Mouse (Mus musculus) layer of hippocampus, adult 8-10 months (tissue): ENCODE measurements around the gene Il12rb1. TPM values are rescaled to one million over a fixed set of nuclear protein-coding genes. Genes with fewer than 3 reads are reported as not detected.

Source experiments
- DNase-seq, 2 experiments: peaks; one replicate each; pipeline ENCODE4 v3.0.0; 2022; ENCODE audit warnings: low spot score in 2 of 2
- total RNA-seq, 4 experiments: library from RNA; stranded (reverse); gene quantifications; 2 replicates each; pipeline ENCODE4 v1.2.4; 2022

The Il12rb1 gene
- total RNA-seq, 4 experiments from 2014 or later, result 0.83 to 1.1 (median 0.85) TPM

- DNase-seq, result no peak
These were observed 34.4 kb upstream of the Il12rb1 start for GRCm38 (mm10) chr8:70773833-70774232.

- DNase-seq, result no peak
These were observed 33.5 kb upstream of the Il12rb1 start for GRCm38 (mm10) chr8:70774740-70775139.

- DNase-seq, result no peak
These were observed 33.0 kb upstream of the Il12rb1 start for GRCm38 (mm10) chr8:70775227-70775626.

- no peak for DNase-seq
These were observed 32.3 kb upstream of the Il12rb1 start for GRCm38 (mm10) chr8:70775851-70776495.

GRCm38 (mm10) chr8:70776496-70777444 lies 31.5 kb upstream of the Il12rb1 start, which contains the start of gene Pik3r2:
TSS of gene Pik3r2 (minus strand) at chr8:70776713.
- peak; percentile 97 for DNase-seq

GRCm38 (mm10) chr8:70780093-70780492 lies 28.2 kb upstream of the Il12rb1 start:
- DNase-seq, result no peak

- DNase-seq, result no peak
These were observed 21.8 kb upstream of the Il12rb1 start for GRCm38 (mm10) chr8:70786291-70787050.

- DNase-seq, result no peak
These were observed 21.2 kb upstream of the Il12rb1 start for GRCm38 (mm10) chr8:70787051-70787445.

GRCm38 (mm10) chr8:70787941-70788667 lies 20.1 kb upstream of the Il12rb1 start:
- no peak for DNase-seq

GRCm38 (mm10) chr8:70789046-70789445 lies 19.2 kb upstream of the Il12rb1 start:
- DNase-seq, result no peak

GRCm38 (mm10) chr8:70790846-70791245 lies 17.4 kb upstream of the Il12rb1 start:
- DNase-seq, result no peak

GRCm38 (mm10) chr8:70791294-70791701 lies 17.0 kb upstream of the Il12rb1 start:
- DNase-seq, result peak in 1 of 2 experiments; percentile 62

GRCm38 (mm10) chr8:70791975-70792691 lies 16.1 kb upstream of the Il12rb1 start:
- peak; percentile 95 to 97 for DNase-seq

GRCm38 (mm10) chr8:70792700-70793099 lies 15.5 kb upstream of the Il12rb1 start:
- DNase-seq, result no peak

GRCm38 (mm10) chr8:70794215-70794614 lies 14.0 kb upstream of the Il12rb1 start:
- DNase-seq, result no peak

GRCm38 (mm10) chr8:70795370-70795769 lies 12.9 kb upstream of the Il12rb1 start:
- DNase-seq, result no peak

- DNase-seq, result peak in 1 of 2 experiments; percentile 37
These were observed 11.7 kb upstream of the Il12rb1 start for GRCm38 (mm10) chr8:70796403-70797080.

GRCm38 (mm10) chr8:70797081-70798070 lies 10.9 kb upstream of the Il12rb1 start:
- peak; percentile 88 to 94 for DNase-seq
